Mouse (Mus musculus) heart, postnatal 14 days (tissue): ENCODE data around the gene Nlk. TPM values are rescaled to one million over a fixed set of nuclear protein-coding genes. Genes with fewer than 3 reads are reported as not detected.
A peak's percentile ranks its signal among the peaks of the same experiment; 100 is the strongest.

Experiments used
- DNase-seq, 2 experiments: peaks; one replicate each; pipeline ENCODE4 v3.0.0; 2021 to 2022
- intact Hi-C: fragments of 180-260 bp; cut with DNase I; formaldehyde crosslinking; loops from one replicate; pipeline ENCODE4 v1.15.1; 2025
- total RNA-seq, 2 experiments: library from RNA; stranded (reverse); gene quantifications; 2 replicates each; pipeline ENCODE4 v1.2.3; 2021

Nlk gene
- total RNA-seq, 2 experiments from 2014 or later = 14.4 to 16.3 TPM

DNA sequence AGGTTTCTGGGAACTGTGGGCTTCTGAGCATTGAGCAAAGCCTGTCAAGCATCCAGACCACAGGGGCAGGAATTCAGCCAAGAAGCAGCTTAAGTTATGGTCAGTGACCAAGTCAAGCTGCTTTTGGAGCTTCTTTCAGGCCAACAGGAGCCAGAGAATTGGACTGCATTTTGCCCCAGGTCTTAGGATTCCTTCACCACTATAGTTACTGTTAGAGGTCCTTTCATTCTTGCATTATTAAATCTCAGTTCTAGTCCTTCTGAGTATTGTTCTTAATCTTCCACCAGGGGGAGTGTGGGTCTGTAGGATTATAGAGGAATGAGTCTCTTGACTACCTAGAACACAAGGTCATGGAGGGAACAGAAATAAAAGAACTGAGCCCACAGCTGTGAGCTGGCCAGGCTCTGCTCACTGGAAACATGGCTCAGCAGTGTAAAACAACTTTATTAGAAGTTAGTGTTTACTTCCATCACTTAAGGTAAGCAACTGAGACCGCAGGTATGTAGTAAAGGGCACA lies 174.6 kb downstream of the Nlk start:
- intact Hi-C loops = no loop called here
- no peak for DNase-seq

DNA sequence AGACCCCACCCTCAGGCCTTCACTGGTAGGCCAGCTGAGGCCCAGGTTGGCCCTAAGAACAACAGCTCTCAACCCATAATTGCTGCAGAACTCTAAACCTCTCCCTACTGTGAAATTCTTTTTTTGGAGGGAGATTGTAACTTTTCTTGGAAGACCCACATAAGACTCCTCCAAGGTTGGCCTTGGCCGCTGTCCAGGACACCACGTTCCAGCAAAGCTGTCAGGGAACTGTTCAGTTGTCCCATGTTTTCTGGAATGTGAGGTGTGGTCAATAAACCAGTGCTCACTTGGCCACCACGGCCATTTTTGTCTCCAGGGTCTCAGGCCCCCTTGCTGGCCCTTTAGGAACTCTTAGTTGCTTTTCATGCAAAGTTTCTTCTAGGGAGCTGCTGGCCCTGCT lies 175.3 kb downstream of the Nlk start:
- peak in 1 of 2 experiments; percentile 36 for DNase-seq
- intact Hi-C loops = no loop called here

DNA sequence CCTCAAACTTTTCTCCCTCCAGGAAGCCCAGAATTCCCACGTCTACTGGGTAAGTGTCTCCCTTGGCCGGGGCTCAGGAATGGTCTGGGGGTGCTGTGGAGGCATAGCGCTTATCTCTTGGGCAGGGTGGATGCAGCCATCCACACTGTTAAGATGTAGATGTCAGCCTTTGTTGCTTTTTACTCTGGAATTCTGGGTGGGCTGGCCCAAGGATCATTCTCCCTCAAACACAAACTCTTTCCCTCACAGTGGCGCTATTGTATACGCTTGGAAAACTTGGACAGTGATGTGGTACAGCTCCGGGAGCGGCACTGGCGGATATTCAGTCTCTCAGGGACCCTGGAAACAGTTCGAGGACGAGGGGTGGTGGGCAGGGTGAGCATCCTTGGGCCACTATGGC lies 178.2 kb downstream of the Nlk start:
- intact Hi-C loops = no loop called here
- no peak for DNase-seq

Other genes with a start within 250 kb of the Nlk start
- gene Slc46a1, start 231.7 kb downstream of the Nlk start, total RNA-seq = 1 to 10 TPM; 2.3 to 3.1 TPM
- under 1 TPM; 0.37 to 0.79 TPM for gene Sarm1, start 199.6 kb downstream of the Nlk start, total RNA-seq
- 10 to 100 TPM; 32.0 to 36.5 TPM for gene Vtn, start 198.3 kb downstream of the Nlk start, total RNA-seq
- gene Sebox, start 193.9 kb downstream of the Nlk start, total RNA-seq = not detected
- gene Tmem199, start 185.2 kb downstream of the Nlk start, total RNA-seq = 10 to 100 TPM; 11.7 to 12.1 TPM
- 100 to 1,000 TPM; 153 to 155 TPM for gene Poldip2, start 185.2 kb downstream of the Nlk start, total RNA-seq
- 10 to 100 TPM; 47.7 to 50.7 TPM for gene Tnfaip1, start 161.0 kb downstream of the Nlk start, total RNA-seq
- 10 to 100 TPM; 48.4 to 50.0 TPM for gene Ift20, start 161.0 kb downstream of the Nlk start, total RNA-seq
- 10 to 100 TPM in 1 of 2 experiments, 1 to 10 TPM in 1; 8.8 to 10.3 TPM for gene Tmem97, start 146.6 kb downstream of the Nlk start, total RNA-seq
- gene Ccnq, start 54.4 kb upstream of the Nlk start, total RNA-seq = 10 to 100 TPM; 12.9 to 14.2 TPM
- gene Lyrm9, start 129.2 kb upstream of the Nlk start, total RNA-seq = 10 to 100 TPM; 31.1 to 36.3 TPM
- gene Nos2, start 223.4 kb upstream of the Nlk start, total RNA-seq = 1 to 10 TPM; 6.6 TPM